Mouse (Mus musculus) left cerebral cortex, adult 11 months (tissue): ENCODE measurements around the gene Rad51ap2.
A peak's percentile ranks its signal among the peaks of the same experiment; 100 is the strongest.

Experiments used
- DNase-seq: peaks from one replicate; pipeline ENCODE4 v3.0.0; 2022; ENCODE audit warnings: low spot score

The Rad51ap2 gene

GRCm38 (mm10) chr12:11455549-11456194 lies at the start of gene Rad51ap2:
TSS of gene Rad51ap2 (plus strand) at chr12:11456079.
- peak; percentile 71 for DNase-seq

GRCm38 (mm10) chr12:11407679-11408078 lies 48.2 kb upstream of the Rad51ap2 start:
- DNase-seq: no peak

GRCm38 (mm10) chr12:11418112-11418511 lies 37.8 kb upstream of the Rad51ap2 start:
- no peak for DNase-seq

GRCm38 (mm10) chr12:11427396-11427795 lies 28.5 kb upstream of the Rad51ap2 start:
- no peak for DNase-seq

- peak; percentile 8 for DNase-seq
Measured at GRCm38 (mm10) chr12:11433126-11433525, 22.8 kb upstream of the Rad51ap2 start.

- DNase-seq: peak; percentile 8
Measured at GRCm38 (mm10) chr12:11433716-11434115, 22.2 kb upstream of the Rad51ap2 start.

GRCm38 (mm10) chr12:11434446-11434845 lies 21.4 kb upstream of the Rad51ap2 start:
- DNase-seq: no peak

- no peak for DNase-seq
Measured at GRCm38 (mm10) chr12:11435246-11436022, 20.4 kb upstream of the Rad51ap2 start.

- DNase-seq: peak; percentile 7
Measured at GRCm38 (mm10) chr12:11436023-11436350, 19.9 kb upstream of the Rad51ap2 start.

- peak; percentile 81 for DNase-seq
Measured at GRCm38 (mm10) chr12:11436497-11437265, 19.2 kb upstream of the Rad51ap2 start, which contains the start of gene Vsnl1. TSS of gene Vsnl1 (minus strand) at chr12:11436613.

- DNase-seq: peak; percentile 59
Measured at GRCm38 (mm10) chr12:11437266-11437906, 18.5 kb upstream of the Rad51ap2 start.

- DNase-seq: no peak
Measured at GRCm38 (mm10) chr12:11437907-11438447, 17.9 kb upstream of the Rad51ap2 start.

GRCm38 (mm10) chr12:11454146-11454545 lies 1.7 kb upstream of the Rad51ap2 start:
- no peak for DNase-seq

GRCm38 (mm10) chr12:11456213-11456612 lies 334 bp downstream of the Rad51ap2 start:
- no peak for DNase-seq

GRCm38 (mm10) chr12:11456632-11457031 lies 753 bp downstream of the Rad51ap2 start:
- DNase-seq: peak; percentile 13
